Mouse (Mus musculus): ENCODE measurements around the gene Gm12394.
A peak's percentile ranks its signal among the peaks of the same experiment; 100 is the strongest.
"Not testable (repeated sequence)": the region's sequence is repeated elsewhere in the genome, so short reads cannot be mapped to it uniquely, and the experiment has no call there.

Gene Gm12394

GRCm38 (mm10) chr4:42856671-42857070 is at the start of gene Gm12394:
TSS of gene Gm12394 (minus strand) at chr4:42856771.
- not testable (repeated sequence) for DNase-seq (ENCODE audit: low spot score)

- no peak for DNase-seq (ENCODE audit: low spot score)
These were observed 48.4 kb upstream of the Gm12394 start for GRCm38 (mm10) chr4:42904966-42905365.

GRCm38 (mm10) chr4:42904523-42904922 is 48.0 kb upstream of the Gm12394 start:
- no peak for DNase-seq (ENCODE audit: low spot score)

GRCm38 (mm10) chr4:42903942-42904341 is 47.4 kb upstream of the Gm12394 start:
- no peak for DNase-seq (ENCODE audit: low spot score)

GRCm38 (mm10) chr4:42902730-42903129 is 46.2 kb upstream of the Gm12394 start:
- no peak for DNase-seq (ENCODE audit: low spot score)

GRCm38 (mm10) chr4:42902174-42902573 is 45.6 kb upstream of the Gm12394 start:
- DNase-seq (ENCODE audit: low spot score), result peak; percentile 41

GRCm38 (mm10) chr4:42900878-42901277 is 44.3 kb upstream of the Gm12394 start:
- DNase-seq (ENCODE audit: low spot score), result no peak

- no peak for DNase-seq (ENCODE audit: low spot score)
These were observed 42.3 kb upstream of the Gm12394 start for GRCm38 (mm10) chr4:42898914-42899313.

- no peak for DNase-seq (ENCODE audit: low spot score)
These were observed 38.5 kb upstream of the Gm12394 start for GRCm38 (mm10) chr4:42895118-42895517.

- no peak for DNase-seq (ENCODE audit: low spot score)
These were observed 34.6 kb upstream of the Gm12394 start for GRCm38 (mm10) chr4:42891176-42891575.

GRCm38 (mm10) chr4:42888806-42889205 is 32.2 kb upstream of the Gm12394 start:
- no peak for DNase-seq (ENCODE audit: low spot score)

- DNase-seq (ENCODE audit: low spot score), result no peak
These were observed 30.4 kb upstream of the Gm12394 start for GRCm38 (mm10) chr4:42886926-42887325.

- DNase-seq (ENCODE audit: low spot score), result no peak
These were observed 24.0 kb upstream of the Gm12394 start for GRCm38 (mm10) chr4:42880677-42880948.

- no peak for DNase-seq (ENCODE audit: low spot score)
These were observed 23.5 kb upstream of the Gm12394 start for GRCm38 (mm10) chr4:42879829-42880676.

GRCm38 (mm10) chr4:42877657-42878056 is 21.1 kb upstream of the Gm12394 start:
- no peak for DNase-seq (ENCODE audit: low spot score)

GRCm38 (mm10) chr4:42876586-42877291 is 20.2 kb upstream of the Gm12394 start:
- DNase-seq (ENCODE audit: low spot score), result peak; percentile 70

GRCm38 (mm10) chr4:42874134-42874533 is 17.6 kb upstream of the Gm12394 start, which contains the start of gene Fam205c:
TSS of gene Fam205c (minus strand) at chr4:42874234.
- DNase-seq (ENCODE audit: low spot score), result no peak

- no peak for DNase-seq (ENCODE audit: low spot score)
These were observed 16.3 kb upstream of the Gm12394 start for GRCm38 (mm10) chr4:42872746-42873435.

GRCm38 (mm10) chr4:42872151-42872550 is 15.6 kb upstream of the Gm12394 start:
- DNase-seq (ENCODE audit: low spot score), result no peak

- DNase-seq (ENCODE audit: low spot score), result no peak
These were observed 14.2 kb upstream of the Gm12394 start for GRCm38 (mm10) chr4:42870748-42871147.

GRCm38 (mm10) chr4:42868193-42868592 is 11.6 kb upstream of the Gm12394 start:
- no peak for DNase-seq (ENCODE audit: low spot score)

GRCm38 (mm10) chr4:42867390-42867789 is 10.8 kb upstream of the Gm12394 start:
- no peak for DNase-seq (ENCODE audit: low spot score)

GRCm38 (mm10) chr4:42863487-42863886 is 6.9 kb upstream of the Gm12394 start:
- not testable (repeated sequence) for DNase-seq (ENCODE audit: low spot score)

Data from embryo, embryonic 10 days (tissue).